Mouse (Mus musculus) lung, embryonic 14.5 days (tissue): ENCODE results near the gene Ptma. TPM values are rescaled to one million over a fixed set of nuclear protein-coding genes. Genes with fewer than 3 reads are reported as not detected.

Experiments used
- ATAC-seq: fragments of 200-750 bp; cut with Nextera tagmentation; 2 replicates; pipeline ENCODE4 v1.8.0; 2017; ENCODE audit warnings: mild to moderate bottlenecking, moderate TSS enrichment, moderate library complexity; ENCODE audit not compliant: insufficient read depth
- DNase-seq: peaks from one replicate; pipeline ENCODE4 v3.0.0-alpha.2; 2015
- H3K27ac ChIP-seq: fragments of 300-500 bp; sonication (generic); 2 replicates; pipeline ENCODE4 v1.5.1; 2014; ENCODE audit warnings: low read depth, mild to moderate bottlenecking, moderate library complexity
- H3K27me3 ChIP-seq: fragments of 300-500 bp; sonication (generic); 2 replicates; pipeline ENCODE4 v1.6.1; 2014; ENCODE audit warnings: low read length, control low read depth; ENCODE audit not compliant: insufficient read depth
- H3K36me3 ChIP-seq: fragments of 300-500 bp; sonication (generic); 2 replicates; pipeline ENCODE4 v1.6.1; 2014; ENCODE audit warnings: control low read depth; ENCODE audit not compliant: insufficient read depth
- H3K4me1 ChIP-seq: fragments of 300-500 bp; sonication (generic); 2 replicates; pipeline ENCODE4 v1.6.1; 2014; ENCODE audit warnings: antibody characterized with exemption, control low read depth; ENCODE audit not compliant: insufficient read depth
- H3K4me2 ChIP-seq: fragments of 300-500 bp; sonication (generic); 2 replicates; pipeline ENCODE4 v1.6.1; 2014; ENCODE audit warnings: mild to moderate bottlenecking
- H3K4me3 ChIP-seq: fragments of 300-500 bp; sonication (generic); 2 replicates; pipeline ENCODE4 v1.5.1; 2014; ENCODE audit warnings: low read depth, low read length
- H3K9ac ChIP-seq: fragments of 300-500 bp; sonication (generic); 2 replicates; pipeline ENCODE4 v1.6.1; 2014
- H3K9me3 ChIP-seq: fragments of 300-500 bp; sonication (generic); 2 replicates; pipeline ENCODE4 v1.6.1; 2016; ENCODE audit warnings: low read depth, low read length, control low read depth
- CTCF ChIP-seq: IDR thresholded peaks from 2 replicates; pipeline ENCODE4 v1.5.1; 2016; ENCODE audit warnings: antibody characterized with exemption, low read depth
- WGBS: fragments of 180-500 bp; shearing (Covaris S2); extraction: QIAGEN DNeasy Blood & Tissue Kit; methylation state at CpG from one replicate; pipeline ENCODE4 v1.1.7; 2014; 5-methylcytosine and 5-hydroxymethylcytosine counted together
- polyA plus RNA-seq: library from polyadenylated mRNA; unstranded; fragments of >200 nt; fragmentation: Nextera tagmentation; extraction: Ambion mirVana; gene quantifications from 2 replicates; pipeline ENCODE4 v1.2.1, GENCODE M21; 2014

Gene Ptma
- polyA plus RNA-seq, 1 experiment from 2014 or later = 3,547 TPM

- 3% methylated on average over 4 of the region's 4 CpGs for WGBS
- H3K4me3 ChIP-seq = no peak overlapping the region
- no peaks in the 10 kb centered on the region for H3K9me3 ChIP-seq
- peak; percentile 99 for TF ChIP-seq CTCF
- peaks cover 21% of the 10 kb centered on the region for H3K4me1 ChIP-seq
- no peak overlapping the region for H3K9ac ChIP-seq
- no peaks in the 10 kb centered on the region for H3K36me3 ChIP-seq
- peak overlapping the region; percentile 38 for H3K4me2 ChIP-seq
- 0 out of 2 replicates have a peak, but pooled peaks have one; percentile 2 for ATAC-seq
- peak; percentile 97 for DNase-seq
- no peaks in the 10 kb centered on the region for H3K27me3 ChIP-seq
- H3K27ac ChIP-seq = peak overlapping the region; percentile 99
Observed at GRCm38 (mm10) chr1:86501559-86501958, 25.0 kb upstream of the Ptma start.

GRCm38 (mm10) chr1:86502221-86503048 is 24.1 kb upstream of the Ptma start:
- peak; percentile 19 for DNase-seq
- Histone ChIP-seq H3K36me3 (no peaks in the 10 kb centered on the region), H3K9ac (no peak overlapping the region; the same call in 1 of the 2 replicates), H3K4me2 (peak overlapping the region; percentile 81), H3K27me3 (no peaks in the 10 kb centered on the region), H3K4me3 (no peak overlapping the region), H3K4me1 (peaks cover 21% of the 10 kb centered on the region), H3K27ac (peak overlapping the region; percentile 99), H3K9me3 (no peaks in the 10 kb centered on the region)
- WGBS = 26% methylated on average over 16 of the region's 17 CpGs
- ATAC-seq = no peak
- no peak for TF ChIP-seq CTCF

GRCm38 (mm10) chr1:86503165-86503747 is 23.3 kb upstream of the Ptma start:
- 19% methylated on average over 16 of the region's 16 CpGs for WGBS
- no peak for TF ChIP-seq CTCF
- ATAC-seq (peak; percentile 25), DNase-seq (peak; percentile 76)
- H3K4me2 ChIP-seq = peak overlapping the region; percentile 81
- H3K9me3 ChIP-seq = no peaks in the 10 kb centered on the region
- peaks cover 21% of the 10 kb centered on the region for H3K4me1 ChIP-seq
- H3K27me3 ChIP-seq = no peaks in the 10 kb centered on the region
- H3K9ac ChIP-seq = peak overlapping the region; percentile 71
- no peaks in the 10 kb centered on the region for H3K36me3 ChIP-seq
- peak overlapping the region; percentile 99 for H3K27ac ChIP-seq
- H3K4me3 ChIP-seq = peak overlapping the region; percentile 42

- Histone ChIP-seq H3K4me1 (peaks cover 21% of the 10 kb centered on the region), H3K36me3 (no peaks in the 10 kb centered on the region), H3K4me2 (peak overlapping the region; percentile 81), H3K27me3 (no peaks in the 10 kb centered on the region), H3K27ac (peak overlapping the region; percentile 99), H3K9me3 (no peaks in the 10 kb centered on the region), H3K4me3 (peak overlapping the region; percentile 42), H3K9ac (peak overlapping the region; percentile 71)
- WGBS = under 1% methylated on average over 64 of the region's 64 CpGs
- ATAC-seq = peak; percentile 89
- DNase-seq = peak; percentile 98
- TF ChIP-seq CTCF = peak; percentile 75
Observed at GRCm38 (mm10) chr1:86503906-86504696, 22.4 kb upstream of the Ptma start.

GRCm38 (mm10) chr1:86504697-86505421 is 21.7 kb upstream of the Ptma start:
- WGBS = 16% methylated on average over 19 of the region's 19 CpGs
- Histone ChIP-seq H3K27ac (peak overlapping the region; percentile 99), H3K4me1 (peaks cover 21% of the 10 kb centered on the region), H3K4me3 (peak overlapping the region; percentile 42), H3K9ac (peak overlapping the region; percentile 71), H3K9me3 (no peaks in the 10 kb centered on the region), H3K27me3 (no peaks in the 10 kb centered on the region), H3K36me3 (no peaks in the 10 kb centered on the region), H3K4me2 (peak overlapping the region; percentile 81)
- no peak for TF ChIP-seq CTCF
- peak; percentile 57 for DNase-seq
- no peak for ATAC-seq

GRCm38 (mm10) chr1:86505461-86505860 is 21.1 kb upstream of the Ptma start:
- no peak for TF ChIP-seq CTCF
- Histone ChIP-seq H3K4me3 (no peak overlapping the region), H3K4me1 (peaks cover 21% of the 10 kb centered on the region), H3K27ac (peak overlapping the region; percentile 99), H3K36me3 (no peaks in the 10 kb centered on the region), H3K4me2 (peak overlapping the region; percentile 81), H3K9ac (peak overlapping the region; percentile 71; the same call in 1 of the 2 replicates), H3K27me3 (no peaks in the 10 kb centered on the region), H3K9me3 (no peaks in the 10 kb centered on the region)
- WGBS = 50% methylated on average over 1 of the region's 1 CpGs
- ATAC-seq = no peak
- DNase-seq = peak; percentile 54
